Mouse (Mus musculus) mesoderm, embryonic 11.5 days (tissue): ENCODE results near the gene Mesp2.
A peak's percentile ranks its signal among the peaks of the same experiment; 100 is the strongest.
"Not testable (repeated sequence)": the region's sequence is repeated elsewhere in the genome, so short reads cannot be mapped to it uniquely, and the experiment has no call there.

Experiments
- DNase-seq: peaks from one replicate; pipeline ENCODE4 v3.0.0-alpha.2; 2012; ENCODE audit warnings: low read depth, low spot score

Mesp2 gene

DNA sequence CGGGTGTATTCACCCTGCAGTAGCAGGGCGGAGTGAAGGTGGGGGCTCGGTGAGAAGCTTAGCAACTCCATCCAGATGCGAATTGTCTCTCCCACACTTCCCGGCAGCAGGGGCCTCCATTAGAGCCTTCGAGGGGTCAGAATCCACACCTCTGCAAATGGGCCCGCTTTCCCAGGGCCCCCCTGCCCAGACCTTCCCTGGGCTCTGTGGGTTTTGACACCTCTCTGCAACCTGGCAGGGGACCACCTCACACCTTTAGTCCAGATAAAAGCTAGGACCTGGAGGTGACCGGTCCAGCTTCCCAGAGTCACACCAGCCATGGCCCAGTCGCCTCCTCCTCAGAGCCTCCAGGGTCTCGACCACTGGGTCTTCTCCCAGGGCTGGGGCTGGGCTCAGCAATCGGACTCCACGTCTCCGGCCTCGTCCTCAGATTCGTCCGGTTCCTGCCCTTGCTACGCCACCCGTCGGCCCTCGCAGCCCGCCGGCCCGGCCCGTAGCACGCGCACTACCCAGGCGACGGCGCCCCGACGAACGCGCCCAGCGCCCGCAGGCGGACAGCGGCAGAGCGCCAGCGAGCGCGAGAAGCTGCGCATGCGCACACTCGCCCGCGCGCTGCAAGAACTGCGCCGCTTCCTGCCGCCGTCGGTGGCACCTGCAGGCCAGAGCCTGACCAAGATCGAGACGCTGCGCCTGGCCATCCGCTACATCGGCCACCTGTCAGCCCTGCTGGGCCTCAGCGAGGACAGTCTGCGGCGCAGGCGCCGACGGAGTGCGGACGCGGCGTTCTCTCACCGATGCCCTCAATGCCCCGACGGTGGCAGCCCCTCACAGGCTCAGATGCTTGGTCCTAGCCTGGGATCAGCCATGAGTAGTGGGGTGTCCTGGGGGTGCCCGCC, at the start of gene Mesp2:
TSS of gene Mesp2 (plus strand) at position 117 of the 896 bp plus-strand sequence.
- peak; percentile 86 for DNase-seq

DNA sequence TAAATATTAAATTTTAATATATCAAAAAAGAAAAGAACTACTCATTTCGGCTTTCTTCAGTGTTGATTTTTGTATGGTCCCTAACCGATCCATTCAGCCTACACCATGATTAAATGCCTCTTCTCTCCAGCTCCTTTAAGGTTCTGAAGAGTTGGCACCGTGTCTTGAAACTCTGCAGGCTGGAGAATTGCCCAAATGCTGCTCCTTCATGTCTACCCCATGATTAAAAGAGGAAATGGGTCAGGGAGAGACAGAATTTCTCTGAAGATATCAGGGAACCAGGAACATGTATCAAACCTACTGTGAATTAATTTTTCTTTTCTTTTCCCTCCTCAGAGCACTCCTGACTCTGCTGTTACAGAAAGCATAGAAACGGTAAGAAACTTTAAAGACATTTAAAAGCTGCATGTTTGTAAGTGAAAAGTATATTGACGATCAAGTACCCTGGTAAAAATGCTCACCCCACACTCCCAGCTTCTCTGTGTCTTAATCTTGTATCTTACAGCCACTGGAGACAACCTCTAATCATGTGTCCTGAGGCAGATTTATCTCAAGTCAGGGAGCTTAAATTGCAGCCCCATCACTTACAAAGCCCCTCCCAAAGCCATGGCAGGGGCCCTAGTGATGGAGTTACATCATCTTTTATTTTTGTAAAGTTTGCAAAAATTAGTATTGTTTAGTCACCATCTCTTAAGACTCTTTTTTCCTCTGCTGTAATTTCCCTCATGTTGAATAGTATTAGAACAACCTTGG, 49.2 kb upstream of the Mesp2 start:
- no peak for DNase-seq

DNA sequence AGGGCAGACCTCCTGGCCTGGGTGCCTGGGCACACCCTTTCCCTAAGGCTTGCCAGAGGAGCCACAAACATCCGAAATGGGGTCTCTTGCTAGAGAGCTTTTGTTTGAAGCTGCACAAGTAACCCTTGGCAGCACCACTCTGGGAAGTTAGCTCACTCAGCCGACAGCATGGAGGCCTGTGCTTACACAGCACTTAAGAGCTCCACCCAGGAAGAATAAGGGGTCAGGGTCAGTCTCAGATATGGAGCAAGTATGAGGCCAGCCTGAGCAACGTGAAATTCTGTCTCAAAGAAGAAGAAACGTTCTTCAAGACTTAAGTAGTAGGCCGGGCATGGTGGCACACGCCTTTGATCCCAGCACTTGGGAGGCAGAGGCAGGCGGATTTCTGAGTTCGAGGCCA, 48.4 kb upstream of the Mesp2 start:
- DNase-seq, result no peak

DNA sequence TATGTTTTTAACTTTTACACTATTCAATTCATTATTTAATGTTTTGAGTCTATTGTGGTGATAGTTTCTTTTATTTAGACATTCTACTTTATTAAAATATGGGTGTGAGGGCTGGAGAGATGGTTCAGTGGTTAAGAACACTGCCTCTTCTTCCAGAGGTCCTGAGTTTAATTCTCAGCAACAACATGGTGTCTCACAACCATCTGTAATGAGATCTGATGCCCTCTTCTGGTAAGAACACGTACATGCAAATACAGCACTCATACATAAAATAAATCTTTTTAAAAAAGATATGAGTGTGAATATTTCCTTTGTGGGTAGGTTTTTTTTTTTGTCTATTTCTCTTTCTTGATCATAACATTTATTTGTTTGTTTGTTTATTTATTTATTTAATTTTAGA, 44.5 kb upstream of the Mesp2 start:
- no peak for DNase-seq

DNA sequence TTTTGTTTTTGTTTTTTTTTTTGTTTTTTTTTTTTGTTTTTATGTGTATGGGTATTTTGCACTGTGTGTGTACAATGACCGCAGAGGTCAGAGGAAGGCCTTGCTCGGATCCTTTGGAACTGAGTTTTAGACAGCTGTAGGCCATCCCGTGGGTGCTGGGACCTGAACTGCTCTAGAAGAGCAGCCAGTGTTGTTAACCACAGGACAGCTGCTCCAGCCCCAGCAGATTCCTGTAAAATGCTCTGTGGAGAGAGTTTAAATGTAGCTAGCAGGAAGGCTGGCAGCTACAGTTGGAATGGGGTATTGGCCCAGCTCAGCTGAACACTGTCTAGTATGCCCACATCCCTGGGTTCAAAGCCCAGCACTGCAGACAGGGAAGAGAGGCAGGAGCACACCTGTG, 40.9 kb upstream of the Mesp2 start:
- no peak for DNase-seq

DNA sequence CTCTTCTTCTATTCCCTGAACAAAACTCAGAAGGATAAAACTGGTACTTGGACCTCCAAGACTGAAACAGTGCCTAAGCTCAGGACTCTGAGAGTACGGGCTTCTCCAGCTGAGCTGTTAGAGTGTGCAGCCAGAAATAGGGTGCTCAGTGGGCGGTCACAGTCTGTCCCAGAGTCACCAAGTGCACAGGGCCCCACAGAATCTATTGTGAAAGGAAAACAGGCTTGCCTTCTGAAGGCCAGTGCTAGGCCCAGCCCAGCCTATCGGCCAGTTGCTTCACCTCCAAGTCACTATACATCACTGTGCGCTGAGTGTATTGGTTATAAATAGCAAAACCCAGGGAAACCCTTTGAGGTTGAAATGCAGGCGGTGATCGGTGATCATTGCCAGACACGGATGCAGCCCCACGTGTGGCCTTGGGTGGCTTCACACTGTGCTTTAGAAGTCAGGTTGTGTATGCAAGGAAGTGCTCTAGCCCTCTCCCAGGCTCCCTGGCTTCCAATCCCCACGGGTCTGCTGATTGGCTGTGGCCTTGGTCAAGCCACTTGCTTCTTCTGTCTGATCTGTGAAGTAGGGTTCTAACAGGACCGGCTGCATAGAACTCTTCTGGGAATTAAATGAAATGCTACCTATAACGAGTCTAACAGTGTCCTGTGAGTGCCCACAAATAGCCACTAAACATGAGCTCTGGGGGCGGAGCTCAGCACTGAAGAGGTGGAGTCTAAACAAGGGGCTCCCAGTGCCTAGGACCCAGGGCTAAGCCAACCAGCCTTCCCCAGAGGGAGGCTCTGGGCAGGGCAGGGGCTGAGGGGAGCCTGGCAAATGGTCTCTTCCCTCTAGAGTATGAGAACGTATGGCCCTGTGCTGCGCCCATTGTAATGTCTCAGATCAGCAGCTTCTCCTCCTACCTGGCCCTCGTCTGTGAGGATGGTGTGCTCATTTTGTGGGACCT, 38.7 kb upstream of the Mesp2 start:
- no peak for DNase-seq

DNA sequence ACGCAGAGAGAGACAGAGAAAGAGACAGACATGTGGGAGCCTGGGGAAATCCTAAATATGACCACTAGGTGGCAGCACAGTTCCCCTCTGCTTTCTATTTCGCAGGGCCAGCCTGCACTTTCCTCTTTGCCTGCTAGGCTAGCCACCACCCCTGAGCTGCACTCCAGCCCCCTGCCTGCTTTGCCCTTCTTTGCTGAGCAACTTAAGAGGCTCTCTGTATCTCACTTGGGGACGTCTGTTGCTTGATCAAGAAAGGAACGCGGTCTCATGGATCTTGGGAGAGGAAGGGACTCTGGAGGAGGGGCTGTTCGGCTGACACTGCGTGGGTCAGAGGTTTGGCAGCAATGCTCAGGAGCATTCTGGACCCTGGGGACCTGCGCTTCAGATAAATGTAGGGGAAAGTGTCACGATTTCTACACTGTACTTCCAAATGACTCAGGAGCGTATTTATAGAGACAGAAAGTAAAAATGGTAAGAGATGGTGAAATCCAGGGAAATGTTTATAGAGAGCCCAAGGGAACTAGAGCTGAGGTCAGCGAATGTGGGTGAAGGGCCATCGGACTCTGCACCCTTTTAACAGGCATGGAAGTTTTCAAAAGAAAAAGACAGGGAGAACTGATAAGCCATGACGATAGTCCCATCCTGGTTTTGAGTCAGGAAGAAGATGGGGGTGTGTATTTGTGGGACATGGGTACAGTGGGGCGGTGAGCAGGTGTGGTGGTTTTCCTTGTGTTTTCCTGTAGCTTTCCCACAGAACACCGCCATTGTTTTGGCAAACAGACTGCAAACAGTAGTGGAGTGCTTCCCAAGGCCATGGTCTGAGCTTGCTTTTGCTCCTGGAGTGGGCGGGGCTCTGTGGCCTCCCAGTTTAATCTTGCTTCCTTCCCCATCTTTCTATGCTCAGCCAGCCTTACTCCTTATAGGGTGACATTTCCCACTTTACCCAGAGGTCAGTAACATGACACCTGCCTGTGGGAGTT, 29.6 kb upstream of the Mesp2 start:
- peak; percentile 84 for DNase-seq

DNA sequence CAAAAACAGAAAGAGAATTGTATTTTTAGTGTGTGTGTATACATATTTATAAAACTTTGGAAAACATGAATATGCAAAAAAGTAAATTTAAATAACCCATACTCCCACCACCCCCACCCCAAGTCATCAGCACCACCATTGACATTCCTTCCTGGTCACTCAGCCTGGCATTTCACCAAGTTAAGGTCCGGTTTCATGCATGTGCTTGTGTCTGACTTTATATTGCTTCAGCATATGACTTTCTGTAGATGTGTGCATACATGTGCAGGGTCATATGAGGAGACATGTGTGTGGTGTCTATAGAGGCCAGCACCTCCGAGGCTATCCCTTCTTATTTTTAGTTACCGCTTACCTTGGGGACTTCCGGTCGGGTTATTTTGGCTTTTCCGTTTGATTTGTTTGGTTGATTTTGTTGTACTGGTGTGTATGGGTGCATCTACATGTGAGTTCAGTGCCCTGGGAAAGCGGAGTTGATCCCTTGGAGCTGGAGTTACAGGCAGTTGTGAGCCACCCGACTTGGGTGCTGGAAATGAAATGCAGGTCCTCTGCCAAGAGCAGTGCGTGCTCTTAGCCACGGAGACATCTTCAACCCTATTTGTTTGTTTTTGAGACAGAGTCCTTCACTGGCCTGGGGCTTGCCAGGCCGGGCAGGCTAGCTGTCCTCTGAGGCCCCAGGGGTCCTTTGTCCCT, 28.6 kb upstream of the Mesp2 start:
- no peak for DNase-seq

DNA sequence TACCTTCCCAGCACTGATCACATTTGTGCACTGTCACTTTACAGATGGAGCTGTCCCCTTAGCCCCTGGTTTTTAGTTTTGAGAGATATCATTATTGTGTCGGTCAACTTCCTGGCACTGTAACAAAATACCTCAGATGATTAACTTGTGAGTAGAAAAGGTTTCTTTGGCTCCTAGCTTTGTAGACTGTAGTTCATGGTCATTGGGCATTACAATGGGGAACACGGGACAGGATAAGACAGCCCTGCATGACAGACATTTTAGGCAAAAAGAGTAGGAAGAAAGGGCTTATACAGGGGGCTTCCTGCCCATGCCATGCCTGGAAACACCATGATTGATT, 28.0 kb upstream of the Mesp2 start:
- DNase-seq, result no peak

DNA sequence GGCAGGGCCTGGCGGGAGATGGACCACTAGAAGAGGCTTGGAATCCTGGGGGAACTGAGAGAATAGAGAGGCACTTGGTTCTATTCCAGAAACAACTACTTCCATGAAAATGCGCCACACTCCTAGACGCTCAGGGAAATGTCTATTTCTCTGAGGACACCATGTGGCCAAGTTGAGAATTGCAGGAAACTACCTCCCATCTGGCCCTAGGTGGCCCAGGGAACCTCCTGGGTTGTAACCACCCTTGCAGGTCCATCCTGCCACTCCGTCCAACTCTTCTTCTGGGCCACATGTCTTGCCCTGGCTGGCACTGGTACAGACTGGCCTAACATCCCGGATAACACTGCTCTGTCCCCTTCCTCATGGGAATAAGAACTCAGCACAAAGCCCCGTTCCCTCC, 24.2 kb upstream of the Mesp2 start:
- peak; percentile 78 for DNase-seq

DNA sequence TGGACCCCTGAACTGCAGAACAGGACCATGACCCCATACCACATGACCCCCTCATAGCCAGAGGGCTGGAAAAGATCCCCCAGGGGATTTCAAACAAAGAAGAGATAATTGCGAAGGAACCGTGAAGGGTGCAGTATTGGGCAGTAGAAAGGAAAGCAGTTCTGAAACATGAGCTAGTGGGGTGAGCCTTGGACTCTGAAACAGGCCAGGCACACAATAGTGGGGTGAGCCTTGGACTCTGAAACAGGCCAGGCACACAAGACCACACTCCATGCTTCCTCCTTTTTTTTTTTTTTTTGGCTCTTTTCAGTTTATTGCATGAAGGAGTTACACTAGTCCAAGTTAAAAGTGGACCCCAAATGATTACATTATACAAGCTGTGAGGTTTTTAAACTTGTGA, 20.7 kb upstream of the Mesp2 start:
- DNase-seq, result not testable (repeated sequence)

DNA sequence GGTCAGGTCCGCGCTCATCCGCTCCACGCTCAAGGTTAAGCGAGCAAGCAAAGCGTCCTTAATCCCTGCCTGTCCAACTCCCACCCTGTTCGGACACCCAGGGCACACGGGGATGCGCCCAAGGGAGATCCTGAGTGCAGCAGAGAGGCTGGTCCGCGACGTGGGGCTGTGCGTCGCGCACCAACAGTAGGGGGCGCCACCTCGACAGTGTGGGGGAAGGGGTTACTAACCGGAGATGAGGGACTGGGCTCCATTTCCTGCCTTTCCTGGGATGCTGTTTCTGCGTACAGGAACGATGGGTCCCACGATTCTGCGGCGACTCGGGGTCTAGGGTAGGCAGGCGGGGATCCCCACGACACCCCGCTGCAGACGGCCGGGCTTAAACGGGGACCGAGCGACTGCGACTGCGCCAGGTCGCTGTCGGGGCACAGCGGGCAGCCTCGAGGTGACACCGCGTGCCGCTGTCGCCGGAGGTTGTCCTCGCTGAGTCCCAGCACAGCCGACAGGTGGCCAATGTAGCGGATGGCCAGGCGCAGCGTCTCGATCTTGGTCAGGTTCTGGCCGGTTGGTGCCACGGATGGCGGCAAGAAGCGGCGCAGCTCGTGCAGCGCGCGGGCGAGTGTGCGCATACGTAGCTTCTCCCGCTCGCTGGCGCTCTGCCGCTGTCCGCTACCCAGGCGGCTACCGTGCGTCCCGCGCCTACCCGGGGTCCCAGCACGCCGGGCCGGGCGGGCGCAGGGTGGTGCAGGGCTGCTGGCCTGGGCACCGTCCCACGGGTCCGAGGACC, 17.7 kb upstream of the Mesp2 start:
- DNase-seq, result peak; percentile 55

DNA sequence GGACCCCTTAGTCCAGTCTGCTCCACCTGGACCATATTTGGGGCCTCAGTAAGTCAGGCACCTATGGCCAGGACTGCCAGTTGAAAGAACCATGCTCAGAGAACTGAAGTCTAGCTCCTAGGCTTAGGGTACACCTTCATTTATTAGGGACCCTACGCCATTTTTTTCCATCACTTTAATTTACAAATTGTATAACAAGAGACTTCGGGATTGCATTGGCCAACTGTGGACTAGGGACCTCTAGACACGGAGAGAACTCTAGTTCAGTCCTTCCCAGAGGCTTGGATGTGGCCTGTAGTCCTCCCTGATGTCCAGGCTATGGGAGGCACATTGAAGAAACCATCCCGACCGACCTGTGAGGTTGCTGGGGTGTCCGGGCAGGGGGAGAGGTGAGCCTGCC, 16.8 kb upstream of the Mesp2 start, which contains the start of gene Mesp1:
TSS of gene Mesp1 (minus strand) at position 101 of the 400 bp plus-strand sequence.
- DNase-seq, result no peak

DNA sequence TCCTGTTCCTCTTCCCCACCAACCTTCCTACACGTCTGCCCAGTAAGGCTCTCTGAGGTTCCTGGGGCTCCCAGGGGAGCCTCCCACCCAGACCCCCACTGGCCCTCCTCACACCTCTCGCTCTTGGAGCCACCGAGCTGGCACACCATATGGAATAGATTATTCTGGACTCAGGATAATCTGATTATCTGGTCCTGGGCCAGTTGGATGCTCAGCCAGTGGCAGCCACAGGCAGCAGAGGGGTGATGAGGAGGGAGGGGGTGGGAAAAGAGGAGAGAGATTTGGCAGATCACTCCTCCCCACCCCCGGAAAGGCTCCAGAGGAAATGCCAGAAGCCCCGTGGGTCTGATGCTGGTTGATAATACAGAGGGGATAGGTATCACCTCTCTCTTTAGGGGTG, 11.9 kb upstream of the Mesp2 start:
- no peak for DNase-seq

DNA sequence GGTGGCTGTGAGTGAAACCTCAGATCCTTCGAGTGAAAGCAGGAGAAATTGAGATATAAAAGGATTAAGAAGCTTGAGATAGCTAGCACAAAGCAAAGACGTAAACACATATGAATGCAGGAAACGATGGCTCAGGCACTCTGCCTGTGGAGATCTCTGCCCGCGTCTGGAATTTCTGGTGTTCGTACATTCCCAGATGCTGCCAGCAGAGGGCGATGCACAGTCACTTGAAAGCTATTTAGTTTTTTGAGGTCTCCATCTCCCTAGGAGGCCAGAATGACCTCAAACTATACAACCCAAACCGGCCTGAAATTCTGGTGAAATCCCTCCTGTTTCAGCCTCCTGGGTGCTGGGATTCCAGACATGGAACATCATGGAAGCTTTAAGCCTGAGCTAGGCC, 11.5 kb upstream of the Mesp2 start:
- DNase-seq, result peak; percentile 85

DNA sequence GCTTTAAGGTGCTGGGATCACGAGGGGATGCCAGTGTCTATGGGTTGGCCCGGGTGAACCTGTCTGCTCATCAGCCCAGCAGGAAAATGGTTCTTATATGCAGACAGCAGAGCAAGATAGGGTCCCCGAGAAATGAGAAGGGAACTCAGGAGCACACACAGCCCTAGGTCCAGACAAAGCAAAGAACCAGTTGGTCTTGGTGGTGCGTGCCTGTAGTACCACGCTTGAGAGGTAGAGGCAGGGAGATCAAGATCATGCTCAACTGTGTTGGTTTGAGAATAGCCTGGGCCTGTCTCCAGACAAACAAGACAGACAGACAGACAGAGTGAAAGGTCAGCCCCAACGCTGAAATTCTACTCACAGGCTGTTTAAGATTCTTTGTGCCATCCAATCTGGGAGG, 11.0 kb upstream of the Mesp2 start:
- DNase-seq, result no peak

DNA sequence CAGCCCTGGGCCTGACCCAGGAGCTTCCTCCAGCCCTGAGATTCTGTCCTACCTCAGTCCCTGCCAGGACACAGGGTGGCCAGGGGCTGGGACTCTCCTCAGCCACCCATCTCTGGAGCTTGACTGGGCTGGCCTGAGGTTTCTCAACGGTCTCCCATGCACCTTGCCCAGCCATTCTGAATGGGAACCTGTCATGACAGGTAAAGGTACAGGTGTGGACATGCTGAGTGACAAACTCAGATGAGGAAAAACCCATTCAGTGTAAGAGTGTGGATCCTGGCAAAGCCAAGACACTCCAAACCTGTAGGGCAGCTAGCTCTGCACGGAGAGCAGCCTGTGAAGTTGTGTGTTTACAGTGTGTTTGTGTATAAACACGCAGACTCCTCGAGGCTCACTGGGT, 10.2 kb upstream of the Mesp2 start:
- no peak for DNase-seq

DNA sequence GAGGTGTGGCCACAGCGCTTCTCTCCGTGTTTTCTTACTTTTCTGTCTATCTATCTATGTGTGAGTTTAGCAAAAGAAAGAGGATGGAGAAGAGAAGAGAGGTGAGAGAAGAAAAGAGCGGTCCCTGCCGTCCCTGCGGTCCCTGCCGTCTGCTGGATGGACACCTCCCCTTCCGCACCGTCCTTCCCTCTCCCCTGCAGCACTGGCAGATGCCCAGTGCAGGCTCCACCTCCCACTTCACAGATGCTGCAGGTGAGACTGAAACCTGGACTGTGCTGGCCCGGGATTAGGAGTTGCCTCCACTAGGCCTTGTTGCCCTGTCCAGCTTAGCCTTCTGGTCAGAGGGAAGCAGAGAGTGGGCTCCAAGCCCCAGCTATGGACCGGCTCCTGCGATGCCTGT, 9.1 kb upstream of the Mesp2 start:
- DNase-seq, result no peak

DNA sequence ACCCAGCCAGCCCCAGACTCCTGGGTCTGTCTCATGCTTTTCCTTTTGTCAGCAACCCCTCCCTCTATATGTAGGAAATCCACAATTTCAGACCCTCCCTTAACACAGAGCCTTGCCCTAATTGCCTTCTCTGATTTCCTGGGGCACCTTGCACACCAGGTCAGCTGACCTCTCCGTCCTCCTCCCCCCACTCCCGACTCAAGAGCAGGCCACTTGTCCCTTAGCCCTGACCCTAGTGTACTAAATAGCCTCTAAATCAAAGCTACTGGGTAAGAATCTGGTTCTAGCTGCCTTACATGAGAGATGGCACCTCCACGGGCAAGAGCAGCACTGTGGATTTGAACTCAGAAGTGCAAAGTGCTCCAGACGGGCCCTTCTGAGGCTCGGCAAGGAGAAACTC, 8.5 kb upstream of the Mesp2 start:
- DNase-seq, result no peak
